Mouse (Mus musculus): ENCODE measurements around the gene Adamtsl1. TPM values are rescaled to one million over a fixed set of nuclear protein-coding genes. Genes with fewer than 3 reads are reported as not detected.
A peak's percentile ranks its signal among the peaks of the same experiment; 100 is the strongest.

The Adamtsl1 gene
- polyA plus RNA-seq, 1 experiment from 2014 or later = 5.3 TPM

- no peaks in the 10 kb centered on the region for H3K27me3 ChIP-seq (ENCODE audit: control insufficient read depth, insufficient read depth, low read length)
- no peak overlapping the region for H3K9ac ChIP-seq (replicated peaks; ENCODE audit: low read length)
- no peak overlapping the region for H3K27ac ChIP-seq (replicated peaks; ENCODE audit: low read depth, low read length)
- no peak overlapping the region for H3K4me3 ChIP-seq (replicated peaks; ENCODE audit: low read depth, low read length)
- DNase-seq (no peak), ATAC-seq (ENCODE audit: low FRiP score, low TSS enrichment) (no peak)
- no peaks in the 10 kb centered on the region for H3K36me3 ChIP-seq (ENCODE audit: control insufficient read depth, insufficient read depth, low read length)
- no peak overlapping the region for H3K4me2 ChIP-seq (ENCODE audit: low read length)
- 82% methylated on average over 7 of the region's 7 CpGs for WGBS
- no peaks in the 10 kb centered on the region for H3K9me3 ChIP-seq (ENCODE audit: control insufficient read depth, low read length)
- H3K4me1 ChIP-seq (ENCODE audit: control insufficient read depth, insufficient read depth, low read length) = 0 out of 2 replicates have a peak, but pooled peaks cover 3% of the 10 kb centered on the region
These were observed 882.8 kb downstream of the Adamtsl1 start for GRCm38 (mm10) chr4:86396672-86397288.

DNA sequence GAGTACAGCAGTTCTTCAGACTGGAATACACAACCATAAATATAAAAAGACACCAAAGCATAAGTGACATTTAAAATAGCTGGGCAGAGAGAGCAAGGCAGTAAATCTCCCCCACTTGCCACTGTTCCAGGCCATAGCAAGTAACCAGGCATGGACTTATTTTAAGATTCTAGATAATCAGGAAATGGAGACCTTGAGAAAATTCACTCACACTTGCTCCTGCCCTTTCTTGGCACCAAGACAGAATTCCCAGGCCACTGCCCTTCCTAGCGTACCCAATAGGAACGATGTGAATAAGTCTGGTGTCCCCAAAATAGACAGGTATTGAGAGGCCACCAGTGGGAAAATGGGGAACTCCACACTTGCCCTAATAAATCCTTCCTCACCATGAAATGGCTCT, 883.5 kb downstream of the Adamtsl1 start:
- Histone ChIP-seq H3K9ac (replicated peaks; ENCODE audit: low read length) (no peak overlapping the region), H3K9me3 (ENCODE audit: control insufficient read depth, low read length) (no peaks in the 10 kb centered on the region), H3K4me2 (ENCODE audit: low read length) (no peak overlapping the region), H3K27ac (replicated peaks; ENCODE audit: low read depth, low read length) (no peak overlapping the region), H3K36me3 (ENCODE audit: control insufficient read depth, insufficient read depth, low read length) (no peaks in the 10 kb centered on the region), H3K4me1 (ENCODE audit: control insufficient read depth, insufficient read depth, low read length) (0 out of 2 replicates have a peak, but pooled peaks cover 3% of the 10 kb centered on the region), H3K4me3 (replicated peaks; ENCODE audit: low read depth, low read length) (no peak overlapping the region), H3K27me3 (ENCODE audit: control insufficient read depth, insufficient read depth, low read length) (no peaks in the 10 kb centered on the region)
- WGBS = 96% methylated on average over 2 of the region's 2 CpGs
- ATAC-seq (ENCODE audit: low FRiP score, low TSS enrichment) = no peak
- DNase-seq = no peak

GRCm38 (mm10) chr4:86401116-86401515, 887.1 kb downstream of the Adamtsl1 start:
- H3K4me3 ChIP-seq (replicated peaks; ENCODE audit: low read depth, low read length) = no peak overlapping the region
- no peak overlapping the region for H3K9ac ChIP-seq (replicated peaks; ENCODE audit: low read length)
- ATAC-seq (ENCODE audit: low FRiP score, low TSS enrichment) = no peak
- no peaks in the 10 kb centered on the region for H3K9me3 ChIP-seq (ENCODE audit: control insufficient read depth, low read length)
- no peak overlapping the region for H3K4me2 ChIP-seq (ENCODE audit: low read length)
- DNase-seq = no peak
- no peaks in the 10 kb centered on the region for H3K36me3 ChIP-seq (ENCODE audit: control insufficient read depth, insufficient read depth, low read length)
- H3K4me1 ChIP-seq (ENCODE audit: control insufficient read depth, insufficient read depth, low read length) = no peaks in the 10 kb centered on the region
- WGBS = 43% methylated on average over 3 of the region's 3 CpGs
- H3K27me3 ChIP-seq (ENCODE audit: control insufficient read depth, insufficient read depth, low read length) = no peaks in the 10 kb centered on the region
- H3K27ac ChIP-seq (replicated peaks; ENCODE audit: low read depth, low read length) = no peak overlapping the region

- no peak overlapping the region for H3K4me2 ChIP-seq (ENCODE audit: low read length)
- no peaks in the 10 kb centered on the region for H3K9me3 ChIP-seq (ENCODE audit: control insufficient read depth, low read length)
- H3K4me1 ChIP-seq (ENCODE audit: control insufficient read depth, insufficient read depth, low read length) = no peaks in the 10 kb centered on the region
- 79% methylated on average over 7 of the region's 7 CpGs for WGBS
- H3K27ac ChIP-seq (replicated peaks; ENCODE audit: low read depth, low read length) = no peak overlapping the region
- no peaks in the 10 kb centered on the region for H3K36me3 ChIP-seq (ENCODE audit: control insufficient read depth, insufficient read depth, low read length)
- DNase-seq (no peak), ATAC-seq (ENCODE audit: low FRiP score, low TSS enrichment) (no peak)
- H3K4me3 ChIP-seq (replicated peaks; ENCODE audit: low read depth, low read length) = no peak overlapping the region
- no peaks in the 10 kb centered on the region for H3K27me3 ChIP-seq (ENCODE audit: control insufficient read depth, insufficient read depth, low read length)
- H3K9ac ChIP-seq (replicated peaks; ENCODE audit: low read length) = no peak overlapping the region
These were observed 892.7 kb downstream of the Adamtsl1 start for GRCm38 (mm10) chr4:86406501-86407199.

DNA sequence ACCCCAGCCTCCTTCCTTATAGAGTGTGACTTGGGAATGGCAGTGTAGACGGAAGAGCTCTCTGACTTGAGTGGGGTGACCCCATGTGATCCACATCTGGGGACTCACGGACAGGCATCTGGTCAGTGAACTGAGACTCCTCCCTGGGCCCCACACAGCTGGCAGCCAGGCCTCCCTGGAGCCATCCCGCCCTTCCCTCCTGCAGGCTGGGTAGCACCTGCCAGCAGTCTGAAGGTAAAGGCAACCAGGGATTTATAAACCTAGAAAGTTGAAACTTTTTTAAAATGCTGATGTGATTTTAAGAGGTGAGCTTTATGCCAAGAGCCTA, 893.2 kb downstream of the Adamtsl1 start:
- DNase-seq (no peak), ATAC-seq (ENCODE audit: low FRiP score, low TSS enrichment) (0 out of 2 replicates have a peak, but pooled peaks have one; percentile 31)
- H3K4me1 ChIP-seq (ENCODE audit: control insufficient read depth, insufficient read depth, low read length) = no peaks in the 10 kb centered on the region
- H3K4me3 ChIP-seq (replicated peaks; ENCODE audit: low read depth, low read length) = no peak overlapping the region
- H3K27me3 ChIP-seq (ENCODE audit: control insufficient read depth, insufficient read depth, low read length) = no peaks in the 10 kb centered on the region
- H3K9me3 ChIP-seq (ENCODE audit: control insufficient read depth, low read length) = no peaks in the 10 kb centered on the region
- H3K36me3 ChIP-seq (ENCODE audit: control insufficient read depth, insufficient read depth, low read length) = no peaks in the 10 kb centered on the region
- no peak overlapping the region for H3K9ac ChIP-seq (replicated peaks; ENCODE audit: low read length)
- WGBS = 80% methylated on average over 3 of the region's 3 CpGs
- no peak overlapping the region for H3K4me2 ChIP-seq (ENCODE audit: low read length)
- no peak overlapping the region for H3K27ac ChIP-seq (replicated peaks; ENCODE audit: low read depth, low read length)

GRCm38 (mm10) chr4:86408421-86408820, 894.4 kb downstream of the Adamtsl1 start:
- 91% methylated on average over 9 of the region's 9 CpGs for WGBS

GRCm38 (mm10) chr4:86410946-86411345, 897.0 kb downstream of the Adamtsl1 start:
- H3K4me2 ChIP-seq (ENCODE audit: low read length) = no peak overlapping the region
- H3K27ac ChIP-seq (replicated peaks; ENCODE audit: low read depth, low read length) = no peak overlapping the region
- DNase-seq (no peak), ATAC-seq (ENCODE audit: low FRiP score, low TSS enrichment) (no peak)
- no peaks in the 10 kb centered on the region for H3K4me1 ChIP-seq (ENCODE audit: control insufficient read depth, insufficient read depth, low read length)
- H3K9ac ChIP-seq (replicated peaks; ENCODE audit: low read length) = no peak overlapping the region
- no peaks in the 10 kb centered on the region for H3K36me3 ChIP-seq (ENCODE audit: control insufficient read depth, insufficient read depth, low read length)
- H3K27me3 ChIP-seq (ENCODE audit: control insufficient read depth, insufficient read depth, low read length) = no peaks in the 10 kb centered on the region
- no peaks in the 10 kb centered on the region for H3K9me3 ChIP-seq (ENCODE audit: control insufficient read depth, low read length)
- no peak overlapping the region for H3K4me3 ChIP-seq (replicated peaks; ENCODE audit: low read depth, low read length)
- WGBS = over 99% methylated on average over 3 of the region's 3 CpGs

More at GRCm38 (mm10) chr4:86408421-86408820, 894.4 kb downstream of the Adamtsl1 start:
- Histone ChIP-seq H3K27me3 (ENCODE audit: control insufficient read depth, insufficient read depth, low read length) (no peaks in the 10 kb centered on the region), H3K9me3 (ENCODE audit: control insufficient read depth, low read length) (no peaks in the 10 kb centered on the region), H3K9ac (replicated peaks; ENCODE audit: low read length) (no peak overlapping the region), H3K4me2 (ENCODE audit: low read length) (no peak overlapping the region), H3K4me1 (ENCODE audit: control insufficient read depth, insufficient read depth, low read length) (no peaks in the 10 kb centered on the region), H3K27ac (replicated peaks; ENCODE audit: low read depth, low read length) (no peak overlapping the region), H3K36me3 (ENCODE audit: control insufficient read depth, insufficient read depth, low read length) (no peaks in the 10 kb centered on the region), H3K4me3 (replicated peaks; ENCODE audit: low read depth, low read length) (no peak overlapping the region)
- ATAC-seq (ENCODE audit: low FRiP score, low TSS enrichment) (no peak), DNase-seq (no peak)

- ATAC-seq (ENCODE audit: low FRiP score, low TSS enrichment) = no peak
- Histone ChIP-seq H3K4me2 (ENCODE audit: low read length) (no peak overlapping the region), H3K27me3 (ENCODE audit: control insufficient read depth, insufficient read depth, low read length) (no peaks in the 10 kb centered on the region), H3K4me1 (ENCODE audit: control insufficient read depth, insufficient read depth, low read length) (no peaks in the 10 kb centered on the region), H3K9ac (replicated peaks; ENCODE audit: low read length) (no peak overlapping the region), H3K36me3 (ENCODE audit: control insufficient read depth, insufficient read depth, low read length) (no peaks in the 10 kb centered on the region), H3K27ac (replicated peaks; ENCODE audit: low read depth, low read length) (no peak overlapping the region), H3K4me3 (replicated peaks; ENCODE audit: low read depth, low read length) (no peak overlapping the region), H3K9me3 (ENCODE audit: control insufficient read depth, low read length) (no peaks in the 10 kb centered on the region)
- no peak for DNase-seq
- WGBS = 55% methylated on average over 3 of the region's 3 CpGs
These were observed 899.4 kb downstream of the Adamtsl1 start for GRCm38 (mm10) chr4:86413388-86413787.
